Mouse (Mus musculus) liver, adult (tissue): ENCODE data around the gene Msi2.

Experiments
- GATA4 ChIP-seq: IDR thresholded peaks from 2 replicates; pipeline ENCODE4 v1.6.1; 2014; ENCODE audit warnings: mild to moderate bottlenecking, low read length; ENCODE audit not compliant: insufficient replicate concordance

Msi2 gene

GRCm38 (mm10) chr11:88717644-88718049 is 666 bp downstream of the Msi2 start:
- TF ChIP-seq GATA4, result no peak

GRCm38 (mm10) chr11:88717016-88717643 is 1.2 kb downstream of the Msi2 start:
- TF ChIP-seq GATA4, result no peak

- TF ChIP-seq GATA4, result no peak
Observed at GRCm38 (mm10) chr11:88716061-88716994, 2.0 kb downstream of the Msi2 start.

- TF ChIP-seq GATA4, result no peak
Observed at GRCm38 (mm10) chr11:88715299-88715698, 3.0 kb downstream of the Msi2 start.

GRCm38 (mm10) chr11:88714127-88714526 is 4.2 kb downstream of the Msi2 start:
- no peak for TF ChIP-seq GATA4

- no peak for TF ChIP-seq GATA4
Observed at GRCm38 (mm10) chr11:88713479-88713878, 4.8 kb downstream of the Msi2 start.

GRCm38 (mm10) chr11:88709876-88710614 is 8.3 kb downstream of the Msi2 start:
- no peak for TF ChIP-seq GATA4

- no peak for TF ChIP-seq GATA4
Observed at GRCm38 (mm10) chr11:88707228-88707775, 11.0 kb downstream of the Msi2 start.

- TF ChIP-seq GATA4, result no peak
Observed at GRCm38 (mm10) chr11:88704688-88705087, 13.6 kb downstream of the Msi2 start.

GRCm38 (mm10) chr11:88703220-88703619 is 15.1 kb downstream of the Msi2 start:
- TF ChIP-seq GATA4, result no peak

GRCm38 (mm10) chr11:88701976-88702659 is 16.2 kb downstream of the Msi2 start:
- no peak for TF ChIP-seq GATA4

GRCm38 (mm10) chr11:88701020-88701419 is 17.3 kb downstream of the Msi2 start:
- TF ChIP-seq GATA4, result no peak

- no peak for TF ChIP-seq GATA4
Observed at GRCm38 (mm10) chr11:88700202-88700711, 18.1 kb downstream of the Msi2 start.

GRCm38 (mm10) chr11:88693905-88694893 is 24.1 kb downstream of the Msi2 start:
- TF ChIP-seq GATA4, result no peak
